Mouse (Mus musculus): Measurements from ENCODE around the gene Mark3. TPM values are rescaled to one million over a fixed set of nuclear protein-coding genes. Genes with fewer than 3 reads are reported as not detected.

Gene Mark3
- polyA plus RNA-seq, 1 experiment, result 25.9 TPM

GRCm38 (mm10) chr12:111583058-111583457, 8.7 kb downstream of the Mark3 start:
- peaks cover 4% of the 10 kb centered on the region for H3K4me1 ChIP-seq (ENCODE audit: control insufficient read depth, insufficient read depth, insufficient read length, low read length)
- no peak overlapping the region for H3K4me3 ChIP-seq (ENCODE audit: insufficient read depth, low read depth, low read length)
- no peak overlapping the region for H3K27ac ChIP-seq (replicated peaks; ENCODE audit: low read depth, low read length)

GRCm38 (mm10) chr12:111584401-111584800, 10.1 kb downstream of the Mark3 start:
- Histone ChIP-seq H3K4me1 (ENCODE audit: control insufficient read depth, insufficient read depth, insufficient read length, low read length) (peaks cover 4% of the 10 kb centered on the region), H3K27ac (replicated peaks; ENCODE audit: low read depth, low read length) (no peak overlapping the region), H3K4me3 (ENCODE audit: insufficient read depth, low read depth, low read length) (no peak overlapping the region)

- Histone ChIP-seq H3K4me3 (ENCODE audit: insufficient read depth, low read depth, low read length) (no peak overlapping the region), H3K4me1 (ENCODE audit: control insufficient read depth, insufficient read depth, insufficient read length, low read length) (peaks cover 4% of the 10 kb centered on the region), H3K27ac (replicated peaks; ENCODE audit: low read depth, low read length) (no peak overlapping the region)
Measured at GRCm38 (mm10) chr12:111587252-111587651, 12.9 kb downstream of the Mark3 start.

- H3K27ac ChIP-seq (replicated peaks; ENCODE audit: low read depth, low read length), result no peak overlapping the region
- H3K4me1 ChIP-seq (ENCODE audit: control insufficient read depth, insufficient read depth, insufficient read length, low read length), result peaks cover 2% of the 10 kb centered on the region
- no peak overlapping the region for H3K4me3 ChIP-seq (ENCODE audit: insufficient read depth, low read depth, low read length)
Measured at GRCm38 (mm10) chr12:111592407-111593021, 18.2 kb downstream of the Mark3 start.

GRCm38 (mm10) chr12:111593775-111594174, 19.5 kb downstream of the Mark3 start:
- no peak overlapping the region for H3K4me3 ChIP-seq (ENCODE audit: insufficient read depth, low read depth, low read length)
- no peak overlapping the region for H3K27ac ChIP-seq (replicated peaks; ENCODE audit: low read depth, low read length)
- peaks cover 2% of the 10 kb centered on the region; the same call in 1 of the 2 replicates for H3K4me1 ChIP-seq (ENCODE audit: control insufficient read depth, insufficient read depth, insufficient read length, low read length)

GRCm38 (mm10) chr12:111597310-111597709, 23.0 kb downstream of the Mark3 start:
- H3K4me1 ChIP-seq (ENCODE audit: control insufficient read depth, insufficient read depth, insufficient read length, low read length), result peaks cover 7% of the 10 kb centered on the region
- H3K4me3 ChIP-seq (ENCODE audit: insufficient read depth, low read depth, low read length), result no peak overlapping the region
- H3K27ac ChIP-seq (replicated peaks; ENCODE audit: low read depth, low read length), result no peak overlapping the region

GRCm38 (mm10) chr12:111598902-111599301, 24.6 kb downstream of the Mark3 start:
- Histone ChIP-seq H3K4me1 (ENCODE audit: control insufficient read depth, insufficient read depth, insufficient read length, low read length) (peaks cover 5% of the 10 kb centered on the region), H3K4me3 (ENCODE audit: insufficient read depth, low read depth, low read length) (no peak overlapping the region), H3K27ac (replicated peaks; ENCODE audit: low read depth, low read length) (no peak overlapping the region)

- Histone ChIP-seq H3K4me1 (ENCODE audit: control insufficient read depth, insufficient read depth, insufficient read length, low read length) (peaks cover 5% of the 10 kb centered on the region), H3K27ac (replicated peaks; ENCODE audit: low read depth, low read length) (peak overlapping the region; percentile 32), H3K4me3 (ENCODE audit: insufficient read depth, low read depth, low read length) (no peak overlapping the region)
Measured at GRCm38 (mm10) chr12:111599640-111600039, 25.3 kb downstream of the Mark3 start.

- H3K27ac ChIP-seq (replicated peaks; ENCODE audit: low read depth, low read length), result no peak overlapping the region
- no peak overlapping the region for H3K4me3 ChIP-seq (ENCODE audit: insufficient read depth, low read depth, low read length)
- peaks cover 5% of the 10 kb centered on the region for H3K4me1 ChIP-seq (ENCODE audit: control insufficient read depth, insufficient read depth, insufficient read length, low read length)
Measured at GRCm38 (mm10) chr12:111603871-111604270, 29.5 kb downstream of the Mark3 start.

GRCm38 (mm10) chr12:111605619-111606018, 31.3 kb downstream of the Mark3 start:
- no peak overlapping the region for H3K4me3 ChIP-seq (ENCODE audit: insufficient read depth, low read depth, low read length)
- H3K27ac ChIP-seq (replicated peaks; ENCODE audit: low read depth, low read length), result no peak overlapping the region
- H3K4me1 ChIP-seq (ENCODE audit: control insufficient read depth, insufficient read depth, insufficient read length, low read length), result peaks cover 5% of the 10 kb centered on the region

GRCm38 (mm10) chr12:111608015-111608414, 33.7 kb downstream of the Mark3 start:
- Histone ChIP-seq H3K4me1 (ENCODE audit: control insufficient read depth, insufficient read depth, insufficient read length, low read length) (no peaks in the 10 kb centered on the region), H3K27ac (replicated peaks; ENCODE audit: low read depth, low read length) (no peak overlapping the region), H3K4me3 (ENCODE audit: insufficient read depth, low read depth, low read length) (no peak overlapping the region)

- Histone ChIP-seq H3K27ac (replicated peaks; ENCODE audit: low read depth, low read length) (no peak overlapping the region), H3K4me3 (ENCODE audit: insufficient read depth, low read depth, low read length) (no peak overlapping the region), H3K4me1 (ENCODE audit: control insufficient read depth, insufficient read depth, insufficient read length, low read length) (no peaks in the 10 kb centered on the region)
Measured at GRCm38 (mm10) chr12:111614475-111615141, 40.3 kb downstream of the Mark3 start.

GRCm38 (mm10) chr12:111618266-111618665, 43.9 kb downstream of the Mark3 start:
- H3K27ac ChIP-seq (replicated peaks; ENCODE audit: low read depth, low read length), result no peak overlapping the region
- H3K4me1 ChIP-seq (ENCODE audit: control insufficient read depth, insufficient read depth, insufficient read length, low read length), result no peaks in the 10 kb centered on the region
- H3K4me3 ChIP-seq (ENCODE audit: insufficient read depth, low read depth, low read length), result no peak overlapping the region

GRCm38 (mm10) chr12:111648061-111648645, 73.8 kb downstream of the Mark3 start:
- Histone ChIP-seq H3K4me3 (ENCODE audit: insufficient read depth, low read depth, low read length) (no peak overlapping the region), H3K4me1 (ENCODE audit: control insufficient read depth, insufficient read depth, insufficient read length, low read length) (no peaks in the 10 kb centered on the region), H3K27ac (replicated peaks; ENCODE audit: low read depth, low read length) (no peak overlapping the region)

- Histone ChIP-seq H3K4me1 (ENCODE audit: control insufficient read depth, insufficient read depth, insufficient read length, low read length) (no peaks in the 10 kb centered on the region), H3K4me3 (ENCODE audit: insufficient read depth, low read depth, low read length) (no peak overlapping the region), H3K27ac (replicated peaks; ENCODE audit: low read depth, low read length) (no peak overlapping the region)
Measured at GRCm38 (mm10) chr12:111652953-111653352, 78.6 kb downstream of the Mark3 start.

GRCm38 (mm10) chr12:111653434-111653833, 79.1 kb downstream of the Mark3 start:
- Histone ChIP-seq H3K4me1 (ENCODE audit: control insufficient read depth, insufficient read depth, insufficient read length, low read length) (no peaks in the 10 kb centered on the region), H3K4me3 (ENCODE audit: insufficient read depth, low read depth, low read length) (no peak overlapping the region), H3K27ac (replicated peaks; ENCODE audit: low read depth, low read length) (no peak overlapping the region)
